Mouse (Mus musculus): ENCODE results near the gene Elovl7. TPM values are rescaled to one million over a fixed set of nuclear protein-coding genes. Genes with fewer than 3 reads are reported as not detected.

Elovl7 gene
- polyA plus RNA-seq, 1 experiment from 2014 or later = 14.3 TPM

- WGBS = 83% methylated on average over 2 of the region's 2 CpGs
- no peaks in the 10 kb centered on the region for H3K4me1 ChIP-seq (ENCODE audit: control insufficient read depth, insufficient read depth, low read length)
- no peak overlapping the region for H3K4me3 ChIP-seq (ENCODE audit: low read length)
- no peak for ATAC-seq (ENCODE audit: low FRiP score, low TSS enrichment)
- H3K36me3 ChIP-seq (ENCODE audit: control insufficient read depth, insufficient read depth, low read length) = no peaks in the 10 kb centered on the region
- no peak overlapping the region for H3K27ac ChIP-seq (ENCODE audit: low read depth, low read length)
- no peak overlapping the region for H3K4me2 ChIP-seq (replicated peaks; ENCODE audit: low read depth, low read length)
- H3K9ac ChIP-seq (ENCODE audit: low read depth, low read length) = no peak overlapping the region
- no peaks in the 10 kb centered on the region for H3K27me3 ChIP-seq (ENCODE audit: control insufficient read depth, insufficient read depth, low read length)
- H3K9me3 ChIP-seq (ENCODE audit: control insufficient read depth, low read length) = no peaks in the 10 kb centered on the region
Measured at GRCm38 (mm10) chr13:108284312-108284711, 70.1 kb downstream of the Elovl7 start.

DNA sequence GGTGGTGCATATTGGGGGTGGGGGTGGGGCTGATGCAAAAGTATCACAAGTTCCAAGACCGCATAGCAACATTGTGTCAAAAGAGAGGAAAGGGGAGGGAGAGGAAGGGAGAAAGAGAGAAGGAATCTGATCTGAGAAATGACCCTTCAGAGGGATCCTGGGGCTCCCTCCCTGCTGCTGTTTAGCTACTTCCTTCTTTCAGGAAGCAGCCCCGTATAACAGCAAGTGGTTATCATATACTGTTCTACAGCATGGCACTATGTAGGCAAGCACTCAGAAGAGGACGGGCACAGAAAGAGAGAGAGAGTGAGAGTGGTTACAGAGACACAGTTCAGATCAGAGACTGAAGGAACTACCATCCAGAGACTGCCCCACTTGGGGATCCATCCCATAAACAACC is 73.7 kb downstream of the Elovl7 start:
- Histone ChIP-seq H3K4me1 (ENCODE audit: control insufficient read depth, insufficient read depth, low read length) (no peaks in the 10 kb centered on the region), H3K4me2 (replicated peaks; ENCODE audit: low read depth, low read length) (no peak overlapping the region), H3K4me3 (ENCODE audit: low read length) (no peak overlapping the region), H3K9ac (ENCODE audit: low read depth, low read length) (no peak overlapping the region), H3K9me3 (ENCODE audit: control insufficient read depth, low read length) (no peaks in the 10 kb centered on the region), H3K27ac (ENCODE audit: low read depth, low read length) (no peak overlapping the region), H3K36me3 (ENCODE audit: control insufficient read depth, insufficient read depth, low read length) (no peaks in the 10 kb centered on the region), H3K27me3 (ENCODE audit: control insufficient read depth, insufficient read depth, low read length) (no peaks in the 10 kb centered on the region)
- 55% methylated on average over 3 of the region's 3 CpGs for WGBS
- no peak for ATAC-seq (ENCODE audit: low FRiP score, low TSS enrichment)

GRCm38 (mm10) chr13:108289436-108289835 is 75.2 kb downstream of the Elovl7 start:
- Histone ChIP-seq H3K4me3 (ENCODE audit: low read length) (no peak overlapping the region), H3K27ac (ENCODE audit: low read depth, low read length) (no peak overlapping the region), H3K36me3 (ENCODE audit: control insufficient read depth, insufficient read depth, low read length) (no peaks in the 10 kb centered on the region), H3K4me1 (ENCODE audit: control insufficient read depth, insufficient read depth, low read length) (no peaks in the 10 kb centered on the region), H3K4me2 (replicated peaks; ENCODE audit: low read depth, low read length) (no peak overlapping the region), H3K9ac (ENCODE audit: low read depth, low read length) (no peak overlapping the region), H3K9me3 (ENCODE audit: control insufficient read depth, low read length) (no peaks in the 10 kb centered on the region), H3K27me3 (ENCODE audit: control insufficient read depth, insufficient read depth, low read length) (no peaks in the 10 kb centered on the region)
- 86% methylated on average over 3 of the region's 3 CpGs for WGBS
- no peak for ATAC-seq (ENCODE audit: low FRiP score, low TSS enrichment)

DNA sequence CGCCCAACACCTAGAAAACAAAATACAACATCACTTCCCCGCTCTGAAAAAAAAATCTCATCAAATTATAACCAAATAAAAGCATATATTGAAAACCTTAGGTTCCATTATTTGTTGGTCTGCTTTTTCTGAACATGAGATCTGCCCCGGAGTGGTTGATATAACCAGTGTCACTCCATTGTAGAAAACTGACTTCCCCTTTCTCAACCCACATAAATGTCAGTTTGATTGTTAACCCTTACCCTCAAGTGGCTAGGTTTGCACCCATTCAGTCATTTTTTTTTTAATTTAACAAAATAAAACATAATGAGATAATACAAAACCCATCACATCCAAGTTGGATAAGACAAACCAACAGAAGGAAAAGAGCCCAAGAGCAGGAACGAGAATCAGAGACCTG is 76.1 kb downstream of the Elovl7 start:
- Histone ChIP-seq H3K4me3 (ENCODE audit: low read length) (no peak overlapping the region), H3K9ac (ENCODE audit: low read depth, low read length) (no peak overlapping the region), H3K4me1 (ENCODE audit: control insufficient read depth, insufficient read depth, low read length) (no peaks in the 10 kb centered on the region), H3K9me3 (ENCODE audit: control insufficient read depth, low read length) (no peaks in the 10 kb centered on the region), H3K27me3 (ENCODE audit: control insufficient read depth, insufficient read depth, low read length) (no peaks in the 10 kb centered on the region), H3K36me3 (ENCODE audit: control insufficient read depth, insufficient read depth, low read length) (no peaks in the 10 kb centered on the region), H3K4me2 (replicated peaks; ENCODE audit: low read depth, low read length) (no peak overlapping the region), H3K27ac (ENCODE audit: low read depth, low read length) (no peak overlapping the region)
- ATAC-seq (ENCODE audit: low FRiP score, low TSS enrichment) = no peak
- WGBS = 84% methylated on average over 4 of the region's 4 CpGs

GRCm38 (mm10) chr13:108297350-108298093 is 83.3 kb downstream of the Elovl7 start:
- Histone ChIP-seq H3K27ac (ENCODE audit: low read depth, low read length) (peak overlapping the region; percentile 55; the same call in 1 of the 2 replicates), H3K4me2 (replicated peaks; ENCODE audit: low read depth, low read length) (peak overlapping the region; percentile 52), H3K9ac (ENCODE audit: low read depth, low read length) (peak overlapping the region; percentile 47; the same call in 1 of the 2 replicates), H3K27me3 (ENCODE audit: control insufficient read depth, insufficient read depth, low read length) (no peaks in the 10 kb centered on the region), H3K36me3 (ENCODE audit: control insufficient read depth, insufficient read depth, low read length) (no peaks in the 10 kb centered on the region), H3K4me1 (ENCODE audit: control insufficient read depth, insufficient read depth, low read length) (0 out of 2 replicates have a peak, but pooled peaks cover 3% of the 10 kb centered on the region), H3K9me3 (ENCODE audit: control insufficient read depth, low read length) (no peaks in the 10 kb centered on the region), H3K4me3 (ENCODE audit: low read length) (peak overlapping the region; percentile 36)
- peak; percentile 82 for ATAC-seq (ENCODE audit: low FRiP score, low TSS enrichment)
- WGBS = 6% methylated on average over 12 of the region's 12 CpGs

GRCm38 (mm10) chr13:108298241-108298640 is 84.0 kb downstream of the Elovl7 start:
- Histone ChIP-seq H3K4me3 (ENCODE audit: low read length) (no peak overlapping the region), H3K27ac (ENCODE audit: low read depth, low read length) (no peak overlapping the region), H3K4me2 (replicated peaks; ENCODE audit: low read depth, low read length) (no peak overlapping the region), H3K4me1 (ENCODE audit: control insufficient read depth, insufficient read depth, low read length) (0 out of 2 replicates have a peak, but pooled peaks cover 3% of the 10 kb centered on the region), H3K9ac (ENCODE audit: low read depth, low read length) (no peak overlapping the region), H3K27me3 (ENCODE audit: control insufficient read depth, insufficient read depth, low read length) (no peaks in the 10 kb centered on the region), H3K36me3 (ENCODE audit: control insufficient read depth, insufficient read depth, low read length) (no peaks in the 10 kb centered on the region), H3K9me3 (ENCODE audit: control insufficient read depth, low read length) (no peaks in the 10 kb centered on the region)
- ATAC-seq (ENCODE audit: low FRiP score, low TSS enrichment) = no peak
- WGBS = 70% methylated on average over 5 of the region's 5 CpGs

- peak; percentile 63; the same call in 1 of the 2 replicates for ATAC-seq (ENCODE audit: low FRiP score, low TSS enrichment)
Measured at GRCm38 (mm10) chr13:108300346-108300950, 86.2 kb downstream of the Elovl7 start.

DNA sequence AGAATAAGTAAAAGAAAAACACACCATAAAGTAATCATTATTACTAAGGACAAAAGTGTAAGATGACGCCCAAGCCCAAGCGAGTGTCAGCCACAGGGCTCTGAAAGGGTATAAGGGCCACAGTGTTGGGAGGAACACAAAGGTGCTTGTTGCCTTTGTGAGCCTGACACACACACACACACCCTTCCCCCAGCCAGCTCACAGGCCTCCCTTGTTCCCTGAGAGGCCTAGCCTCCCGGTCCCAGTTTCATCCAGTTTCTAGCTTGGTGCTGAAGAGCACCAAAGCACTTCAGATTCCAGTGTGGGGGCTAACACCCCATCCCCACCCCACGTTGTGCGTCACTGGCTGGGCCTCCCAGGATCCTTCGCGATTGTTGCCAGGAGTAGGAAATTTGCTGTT is 87.2 kb downstream of the Elovl7 start:
- no peak overlapping the region for H3K27ac ChIP-seq (ENCODE audit: low read depth, low read length)
- no peak overlapping the region for H3K9ac ChIP-seq (ENCODE audit: low read depth, low read length)
- no peak overlapping the region for H3K4me2 ChIP-seq (replicated peaks; ENCODE audit: low read depth, low read length)
- ATAC-seq (ENCODE audit: low FRiP score, low TSS enrichment) = no peak
- H3K36me3 ChIP-seq (ENCODE audit: control insufficient read depth, insufficient read depth, low read length) = no peaks in the 10 kb centered on the region
- H3K27me3 ChIP-seq (ENCODE audit: control insufficient read depth, insufficient read depth, low read length) = no peaks in the 10 kb centered on the region
- H3K4me1 ChIP-seq (ENCODE audit: control insufficient read depth, insufficient read depth, low read length) = 0 out of 2 replicates have a peak, but pooled peaks cover 3% of the 10 kb centered on the region
- no peaks in the 10 kb centered on the region for H3K9me3 ChIP-seq (ENCODE audit: control insufficient read depth, low read length)
- no peak overlapping the region for H3K4me3 ChIP-seq (ENCODE audit: low read length)
- 36% methylated on average over 7 of the region's 7 CpGs for WGBS

More at GRCm38 (mm10) chr13:108300346-108300950, 86.2 kb downstream of the Elovl7 start:
- H3K4me2 ChIP-seq (replicated peaks; ENCODE audit: low read depth, low read length) = no peak overlapping the region
- no peaks in the 10 kb centered on the region for H3K9me3 ChIP-seq (ENCODE audit: control insufficient read depth, low read length)
- no peaks in the 10 kb centered on the region for H3K36me3 ChIP-seq (ENCODE audit: control insufficient read depth, insufficient read depth, low read length)
- no peak overlapping the region for H3K4me3 ChIP-seq (ENCODE audit: low read length)
- no peak overlapping the region for H3K27ac ChIP-seq (ENCODE audit: low read depth, low read length)
- 0 out of 2 replicates have a peak, but pooled peaks cover 3% of the 10 kb centered on the region for H3K4me1 ChIP-seq (ENCODE audit: control insufficient read depth, insufficient read depth, low read length)
- WGBS = 17% methylated on average over 5 of the region's 5 CpGs
- H3K9ac ChIP-seq (ENCODE audit: low read depth, low read length) = no peak overlapping the region
- H3K27me3 ChIP-seq (ENCODE audit: control insufficient read depth, insufficient read depth, low read length) = no peaks in the 10 kb centered on the region

All from kidney, embryonic 14.5 days (tissue).